Mouse (Mus musculus) limb, embryonic 12.5 days (tissue): ENCODE measurements around the gene C1qtnf7. TPM values are rescaled to one million over a fixed set of nuclear protein-coding genes. Genes with fewer than 3 reads are reported as not detected.

Source experiments
- ATAC-seq: fragments of 200-750 bp; cut with Nextera tagmentation; 2 replicates; pipeline ENCODE4 v1.8.0; 2017; ENCODE audit warnings: low read depth, moderate TSS enrichment; ENCODE audit not compliant: insufficient number of reproducible peaks, insufficient read depth, low FRiP score, low TSS enrichment
- H3K27ac ChIP-seq: fragments of 300-500 bp; sonication (generic); 2 replicates; pipeline ENCODE4 v1.5.1; 2016; ENCODE audit warnings: mild to moderate bottlenecking, moderate library complexity
- H3K27me3 ChIP-seq: fragments of 300-500 bp; sonication (generic); 2 replicates; pipeline ENCODE4 v1.6.1; 2016; ENCODE audit warnings: mild to moderate bottlenecking, moderate library complexity
- H3K36me3 ChIP-seq: fragments of 300-500 bp; sonication (generic); 2 replicates; pipeline ENCODE4 v1.6.1; 2016; ENCODE audit warnings: mild to moderate bottlenecking, moderate library complexity
- H3K4me1 ChIP-seq: fragments of 300-500 bp; sonication (generic); replicated peaks from 2 replicates; pipeline ENCODE4 v1.6.1; 2016
- H3K4me2 ChIP-seq: fragments of 300-500 bp; sonication (generic); 2 replicates; pipeline ENCODE4 v1.6.1; 2016; ENCODE audit warnings: mild to moderate bottlenecking, moderate library complexity
- H3K4me3 ChIP-seq: fragments of 300-500 bp; sonication (generic); replicated peaks from 2 replicates; pipeline ENCODE4 v1.5.1; 2016; ENCODE audit warnings: mild to moderate bottlenecking
- H3K9ac ChIP-seq: fragments of 300-500 bp; sonication (generic); replicated peaks from 2 replicates; pipeline ENCODE4 v1.6.1; 2016; ENCODE audit warnings: mild to moderate bottlenecking, moderate library complexity
- H3K9me3 ChIP-seq: fragments of 300-500 bp; sonication (generic); 2 replicates; pipeline ENCODE4 v1.6.1; 2016; ENCODE audit warnings: mild to moderate bottlenecking, moderate library complexity
- WGBS: fragments of 180-500 bp; shearing (Covaris S2); methylation state at CpG from one replicate; pipeline ENCODE4 v1.1.7; 2016; 5-methylcytosine and 5-hydroxymethylcytosine counted together
- polyA plus RNA-seq: library from polyadenylated mRNA; unstranded; fragments of >200 nt; fragmentation: Nextera tagmentation; extraction: Ambion mirVana; gene quantifications from 2 replicates; pipeline ENCODE4 v1.2.1, GENCODE M21; 2016

C1qtnf7 gene
- polyA plus RNA-seq, 1 experiment from 2014 or later: 9.3 TPM

DNA sequence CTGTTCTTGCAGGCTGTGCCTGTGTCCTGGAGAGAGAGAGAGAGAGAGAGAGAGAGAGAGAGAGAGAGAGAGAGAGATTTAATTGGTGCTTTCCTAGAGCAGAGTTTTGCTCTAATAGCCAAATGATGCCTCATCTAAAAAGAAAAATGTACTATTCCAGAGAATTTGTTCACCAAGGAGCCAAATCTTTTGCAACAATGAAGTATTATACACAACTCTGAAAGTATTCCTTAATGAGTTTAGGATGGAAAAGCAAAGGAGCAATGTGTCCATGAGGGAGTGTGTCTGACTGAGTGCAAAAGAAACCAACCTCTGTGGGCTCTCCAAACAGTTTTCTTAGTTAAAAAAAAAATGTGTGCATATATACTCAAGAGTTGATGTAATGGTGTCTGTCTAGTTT lies 24.5 kb downstream of the C1qtnf7 start:
- H3K4me3 ChIP-seq: no peak overlapping the region
- no peaks in the 10 kb centered on the region for H3K36me3 ChIP-seq
- H3K27me3 ChIP-seq: no peaks in the 10 kb centered on the region
- no peak overlapping the region for H3K27ac ChIP-seq
- ATAC-seq: no peak
- peaks cover 15% of the 10 kb centered on the region for H3K4me1 ChIP-seq
- peaks cover 11% of the 10 kb centered on the region; the same call in 1 of the 2 replicates for H3K9me3 ChIP-seq
- H3K9ac ChIP-seq: no peak overlapping the region
- H3K4me2 ChIP-seq: no peak overlapping the region

DNA sequence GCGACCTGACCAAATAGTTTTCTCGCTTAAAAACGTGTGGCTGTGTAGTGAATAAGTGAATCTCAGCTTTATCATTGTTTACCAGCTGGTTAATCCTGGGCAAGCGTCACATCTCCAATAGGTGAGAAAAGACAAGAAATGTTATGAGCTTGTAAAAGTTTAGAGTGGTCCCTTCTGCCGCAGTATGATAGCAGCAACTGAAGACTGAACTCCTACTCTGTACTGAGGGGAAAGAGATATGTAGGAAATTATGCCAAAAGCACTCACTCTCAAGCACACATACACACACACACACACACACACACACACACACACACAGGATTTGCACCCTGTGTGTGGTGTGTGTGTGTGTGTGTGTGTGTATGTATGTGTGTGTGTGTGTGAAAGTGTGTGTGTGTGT lies 26.2 kb downstream of the C1qtnf7 start:
- H3K4me1 ChIP-seq: peaks cover 15% of the 10 kb centered on the region
- ATAC-seq: no peak
- H3K36me3 ChIP-seq: no peaks in the 10 kb centered on the region
- H3K4me3 ChIP-seq: no peak overlapping the region
- H3K27me3 ChIP-seq: no peaks in the 10 kb centered on the region
- no peak overlapping the region for H3K4me2 ChIP-seq
- H3K9me3 ChIP-seq: peaks cover 11% of the 10 kb centered on the region; the same call in 1 of the 2 replicates
- H3K9ac ChIP-seq: no peak overlapping the region
- WGBS: 76% methylated on average over 5 of the region's 5 CpGs
- no peak overlapping the region for H3K27ac ChIP-seq

DNA sequence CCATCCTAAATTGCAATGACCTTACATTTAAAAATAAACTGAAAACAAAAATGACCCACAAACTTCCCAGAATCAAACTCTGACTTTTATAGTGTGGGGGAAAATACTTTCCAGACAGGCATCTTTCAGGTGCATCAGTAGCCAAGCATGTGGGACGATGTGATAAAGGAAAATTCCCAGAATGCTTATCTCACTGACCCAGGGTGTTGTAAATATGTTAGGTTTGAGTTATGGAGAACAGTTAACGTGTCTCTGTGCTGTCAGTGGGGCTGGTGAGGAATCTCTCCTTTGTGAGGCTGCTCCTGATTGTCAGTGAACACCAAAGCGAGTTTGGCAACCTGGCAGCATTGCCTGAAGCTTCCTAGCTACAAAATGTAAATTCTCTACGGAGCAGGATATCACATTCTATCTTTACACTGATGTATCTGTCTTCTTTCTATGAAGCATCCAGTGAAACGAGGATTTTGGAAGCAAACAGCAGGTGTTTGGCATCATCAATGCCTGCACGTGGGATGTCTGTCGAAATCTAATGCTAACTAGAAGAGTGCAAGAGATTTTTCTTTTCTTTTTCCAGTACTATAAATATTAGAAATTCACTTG lies 27.0 kb downstream of the C1qtnf7 start:
- no peaks in the 10 kb centered on the region for H3K27me3 ChIP-seq
- WGBS: 51% methylated on average over 7 of the region's 7 CpGs
- H3K9ac ChIP-seq: no peak overlapping the region
- no peak overlapping the region for H3K27ac ChIP-seq
- H3K36me3 ChIP-seq: no peaks in the 10 kb centered on the region
- no peak overlapping the region for H3K4me3 ChIP-seq
- H3K4me1 ChIP-seq: peaks cover 15% of the 10 kb centered on the region
- no peak for ATAC-seq
- H3K4me2 ChIP-seq: no peak overlapping the region
- peaks cover 11% of the 10 kb centered on the region; the same call in 1 of the 2 replicates for H3K9me3 ChIP-seq

DNA sequence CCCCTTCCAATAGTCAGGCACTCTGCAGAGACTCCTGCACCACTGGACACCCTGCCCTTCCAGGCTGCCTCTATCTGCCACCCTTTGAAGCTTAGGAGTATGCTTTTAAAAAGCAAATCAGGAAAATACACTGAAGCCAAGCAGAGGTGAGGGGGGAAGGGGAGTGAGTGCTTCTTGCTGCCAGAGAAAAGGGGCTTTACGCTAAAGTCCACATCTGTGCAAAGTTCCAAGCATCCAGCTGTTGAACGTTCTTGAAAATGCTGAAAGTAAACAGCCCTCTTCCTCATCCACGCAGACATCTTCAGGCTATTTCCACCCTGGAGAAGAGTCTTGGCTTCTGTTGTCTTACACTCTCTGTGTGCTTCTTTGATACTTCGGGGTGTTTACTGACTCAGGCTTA lies 34.6 kb downstream of the C1qtnf7 start:
- no peak overlapping the region for H3K4me3 ChIP-seq
- H3K4me1 ChIP-seq: peaks cover 20% of the 10 kb centered on the region
- H3K9ac ChIP-seq: no peak overlapping the region
- H3K27me3 ChIP-seq: no peaks in the 10 kb centered on the region
- H3K36me3 ChIP-seq: no peaks in the 10 kb centered on the region
- no peaks in the 10 kb centered on the region for H3K9me3 ChIP-seq
- peak overlapping the region; percentile 30; the same call in 1 of the 2 replicates for H3K4me2 ChIP-seq
- H3K27ac ChIP-seq: no peak overlapping the region
- no peak for ATAC-seq
- WGBS: 35% methylated on average over 4 of the region's 4 CpGs

- Histone ChIP-seq H3K4me1 (peaks cover 20% of the 10 kb centered on the region), H3K27me3 (no peaks in the 10 kb centered on the region), H3K4me2 (peak overlapping the region; percentile 30; the same call in 1 of the 2 replicates), H3K36me3 (no peaks in the 10 kb centered on the region), H3K4me3 (no peak overlapping the region), H3K9me3 (no peaks in the 10 kb centered on the region), H3K27ac (no peak overlapping the region), H3K9ac (no peak overlapping the region)
- no peak for ATAC-seq
- WGBS: 17% methylated on average over 4 of the region's 4 CpGs
These were observed 35.1 kb downstream of the C1qtnf7 start for GRCm38 (mm10) chr5:43550444-43550843.

DNA sequence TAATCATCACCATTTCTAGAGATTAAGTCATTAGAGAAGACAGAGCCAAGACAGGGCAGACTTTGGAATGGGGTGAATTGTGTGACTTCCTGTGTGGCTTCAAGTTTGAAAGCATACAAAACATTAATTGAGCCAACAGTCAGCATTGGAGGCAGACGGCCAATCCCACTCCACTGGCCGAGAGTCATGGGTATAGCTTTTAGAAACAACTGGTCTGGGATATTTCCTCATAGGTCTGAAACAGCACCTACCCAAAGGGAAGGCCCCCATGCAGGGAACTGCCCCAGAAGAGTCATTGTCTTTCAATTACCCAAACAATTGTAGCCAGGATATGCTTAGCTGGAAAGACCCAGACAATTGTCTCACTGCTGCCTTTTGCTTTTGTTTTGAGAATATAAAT lies 39.5 kb downstream of the C1qtnf7 start:
- no peak for ATAC-seq
- no peak overlapping the region for H3K4me2 ChIP-seq

GRCm38 (mm10) chr5:43555406-43555805 lies 40.1 kb downstream of the C1qtnf7 start:
- no peak for ATAC-seq
- H3K27ac ChIP-seq: no peak overlapping the region
- WGBS: 88% methylated on average over 6 of the region's 6 CpGs

More for the DNA sequence above, 39.5 kb downstream of the C1qtnf7 start:
- peaks cover 15% of the 10 kb centered on the region for H3K4me1 ChIP-seq
- no peak overlapping the region for H3K9ac ChIP-seq
- 56% methylated on average over 2 of the region's 2 CpGs for WGBS
- no peaks in the 10 kb centered on the region for H3K9me3 ChIP-seq
- no peaks in the 10 kb centered on the region for H3K36me3 ChIP-seq
- H3K27me3 ChIP-seq: no peaks in the 10 kb centered on the region
- no peak overlapping the region for H3K27ac ChIP-seq
- no peak overlapping the region for H3K4me3 ChIP-seq

DNA sequence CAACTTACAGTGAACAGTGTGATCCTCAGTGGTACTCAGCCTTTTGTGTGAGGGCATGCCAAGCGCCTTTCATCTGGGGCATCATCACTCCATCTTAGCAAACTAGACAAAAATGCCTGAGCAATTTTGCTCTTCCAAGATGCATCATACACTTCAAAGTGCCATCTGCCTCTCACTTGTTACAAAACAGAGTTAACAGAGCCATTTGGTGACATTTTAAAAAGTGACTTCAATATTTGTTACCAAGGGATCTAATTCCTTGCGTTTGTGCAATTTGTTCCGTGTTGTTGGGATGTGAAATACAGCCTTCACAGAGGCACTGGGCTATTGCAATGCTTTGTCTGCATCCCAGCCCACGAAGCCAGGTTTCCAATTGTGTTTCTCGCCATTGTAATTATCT lies 42.1 kb downstream of the C1qtnf7 start:
- no peaks in the 10 kb centered on the region for H3K9me3 ChIP-seq
- H3K4me3 ChIP-seq: no peak overlapping the region
- no peaks in the 10 kb centered on the region for H3K27me3 ChIP-seq
- 85% methylated on average over 5 of the region's 5 CpGs for WGBS
- 0 out of 2 replicates have a peak, but pooled peaks cover 4% of the 10 kb centered on the region for H3K4me1 ChIP-seq
- no peak overlapping the region for H3K4me2 ChIP-seq
- no peak for ATAC-seq
- H3K27ac ChIP-seq: no peak overlapping the region
- H3K36me3 ChIP-seq: no peaks in the 10 kb centered on the region
- H3K9ac ChIP-seq: no peak overlapping the region

More at GRCm38 (mm10) chr5:43555406-43555805, 40.1 kb downstream of the C1qtnf7 start:
- Histone ChIP-seq H3K9me3 (no peaks in the 10 kb centered on the region), H3K4me2 (no peak overlapping the region), H3K9ac (no peak overlapping the region), H3K4me1 (peaks cover 10% of the 10 kb centered on the region), H3K4me3 (no peak overlapping the region), H3K27me3 (no peaks in the 10 kb centered on the region), H3K36me3 (no peaks in the 10 kb centered on the region)

GRCm38 (mm10) chr5:43561639-43562252 lies 46.4 kb downstream of the C1qtnf7 start:
- Histone ChIP-seq H3K27ac (no peak overlapping the region), H3K4me3 (no peak overlapping the region), H3K9me3 (no peaks in the 10 kb centered on the region), H3K9ac (no peak overlapping the region), H3K27me3 (no peaks in the 10 kb centered on the region), H3K4me2 (no peak overlapping the region), H3K4me1 (0 out of 2 replicates have a peak, but pooled peaks cover 4% of the 10 kb centered on the region), H3K36me3 (no peaks in the 10 kb centered on the region)
- no peak for ATAC-seq
- WGBS: 33% methylated on average over 2 of the region's 2 CpGs

- H3K27ac ChIP-seq: no peak overlapping the region
- no peaks in the 10 kb centered on the region for H3K9me3 ChIP-seq
- no peaks in the 10 kb centered on the region for H3K36me3 ChIP-seq
These were observed 54.5 kb downstream of the C1qtnf7 start for GRCm38 (mm10) chr5:43569720-43570359.

GRCm38 (mm10) chr5:43582876-43583275 lies 67.5 kb downstream of the C1qtnf7 start:
- no peak overlapping the region for H3K9ac ChIP-seq
- H3K4me3 ChIP-seq: no peak overlapping the region
- WGBS: 26% methylated on average over 2 of the region's 2 CpGs
- no peak overlapping the region for H3K27ac ChIP-seq
- H3K27me3 ChIP-seq: no peaks in the 10 kb centered on the region
- no peaks in the 10 kb centered on the region for H3K9me3 ChIP-seq
- no peaks in the 10 kb centered on the region for H3K36me3 ChIP-seq
- H3K4me2 ChIP-seq: no peak overlapping the region
- peaks cover 17% of the 10 kb centered on the region for H3K4me1 ChIP-seq
- ATAC-seq: no peak

More at GRCm38 (mm10) chr5:43569720-43570359, 54.5 kb downstream of the C1qtnf7 start:
- H3K4me3 ChIP-seq: no peak overlapping the region
- no peak overlapping the region for H3K9ac ChIP-seq
- H3K4me1 ChIP-seq: no peaks in the 10 kb centered on the region
- WGBS: 63% methylated on average over 3 of the region's 3 CpGs
- H3K4me2 ChIP-seq: no peak overlapping the region
- no peak for ATAC-seq
- H3K27me3 ChIP-seq: no peaks in the 10 kb centered on the region
